Mouse (Mus musculus) thymus, adult 18-20 months (tissue): Measurements from ENCODE around the gene Tmem238.

ENCODE experiments used
- DNase-seq, 2 experiments: peaks; one replicate each; pipeline ENCODE4 v3.0.0; 2022; ENCODE audit warnings: mixed read lengths in 2 of 2

The Tmem238 gene

GRCm38 (mm10) chr7:4746326-4746980 is 43.0 kb downstream of the Tmem238 start:
- no peak for DNase-seq

GRCm38 (mm10) chr7:4744886-4745285 is 44.6 kb downstream of the Tmem238 start:
- no peak for DNase-seq

GRCm38 (mm10) chr7:4743354-4743753 is 46.1 kb downstream of the Tmem238 start:
- DNase-seq = no peak

GRCm38 (mm10) chr7:4742482-4742819 is 47.0 kb downstream of the Tmem238 start:
- DNase-seq = no peak

- no peak for DNase-seq
Measured at GRCm38 (mm10) chr7:4741672-4742481, 47.6 kb downstream of the Tmem238 start.

- peak in 1 of 2 experiments; percentile 37 for DNase-seq
Measured at GRCm38 (mm10) chr7:4741151-4741550, 48.3 kb downstream of the Tmem238 start.

- DNase-seq = no peak
Measured at GRCm38 (mm10) chr7:4740309-4740727, 49.1 kb downstream of the Tmem238 start.

- peak; percentile 95 to 99 for DNase-seq
Measured at GRCm38 (mm10) chr7:4739544-4740275, 49.7 kb downstream of the Tmem238 start, which contains the start of gene Kmt5c. Kmt5c (plus strand) TSS chr7:4740115.

- DNase-seq = no peak
Measured at GRCm38 (mm10) chr7:4739041-4739543, 50.4 kb downstream of the Tmem238 start.
